Mouse (Mus musculus) stomach, embryonic 14.5 days (tissue): ENCODE data around the gene Etv6. TPM values are rescaled to one million over a fixed set of nuclear protein-coding genes. Genes with fewer than 3 reads are reported as not detected.

Experiments
- ATAC-seq: fragments of 200-750 bp; cut with Nextera tagmentation; 2 replicates; pipeline ENCODE4 v1.8.0; 2017; ENCODE audit warnings: low read depth, moderate TSS enrichment; ENCODE audit not compliant: insufficient number of reproducible peaks, insufficient read depth, low FRiP score
- H3K27ac ChIP-seq: fragments of 300-500 bp; sonication (generic); 2 replicates; pipeline ENCODE4 v1.5.1; 2014; ENCODE audit warnings: mild to moderate bottlenecking, low read length, moderate library complexity, mixed read lengths
- H3K27me3 ChIP-seq: fragments of 300-500 bp; sonication (generic); 2 replicates; pipeline ENCODE4 v1.6.1; 2014; ENCODE audit warnings: low read length, control low read depth, mixed read lengths; ENCODE audit not compliant: control insufficient read depth, insufficient read depth
- H3K36me3 ChIP-seq: fragments of 300-500 bp; sonication (generic); 2 replicates; pipeline ENCODE4 v1.6.1; 2014; ENCODE audit warnings: mild to moderate bottlenecking, control low read depth, low read length, moderate library complexity, mixed read lengths; ENCODE audit not compliant: control insufficient read depth, insufficient read depth
- H3K4me1 ChIP-seq: fragments of 300-500 bp; sonication (generic); 2 replicates; pipeline ENCODE4 v1.6.1; 2014; ENCODE audit warnings: low read length, control low read depth, mixed read lengths; ENCODE audit not compliant: control insufficient read depth, insufficient read depth
- H3K4me2 ChIP-seq: fragments of 300-500 bp; sonication (generic); replicated peaks from 2 replicates; pipeline ENCODE4 v1.6.1; 2014; ENCODE audit warnings: low read depth, low read length, control low read depth
- H3K4me3 ChIP-seq: fragments of 300-500 bp; sonication (generic); 2 replicates; pipeline ENCODE4 v1.5.1; 2014; ENCODE audit warnings: low read depth, low read length, control low read depth
- H3K9ac ChIP-seq: fragments of 300-500 bp; sonication (generic); replicated peaks from 2 replicates; pipeline ENCODE4 v1.6.1; 2014; ENCODE audit warnings: low read depth, mild to moderate bottlenecking, control low read depth, low read length, moderate library complexity, mixed read lengths
- H3K9me3 ChIP-seq: fragments of 300-500 bp; sonication (generic); 2 replicates; pipeline ENCODE4 v1.6.1; 2016; ENCODE audit warnings: low read depth, low read length, control low read depth; ENCODE audit not compliant: control insufficient read depth
- WGBS: fragments of 180-500 bp; shearing (Covaris S2); extraction: QIAGEN DNeasy Blood & Tissue Kit; methylation state at CpG from one replicate; pipeline ENCODE4 v1.1.7; 2014; 5-methylcytosine and 5-hydroxymethylcytosine counted together
- polyA plus RNA-seq: library from polyadenylated mRNA; unstranded; fragments of >200 nt; fragmentation: Nextera tagmentation; extraction: Ambion mirVana; gene quantifications from 2 replicates; pipeline ENCODE4 v1.2.1, GENCODE M21; 2014

The Etv6 gene
- polyA plus RNA-seq, 1 experiment from 2014 or later, result 16.0 TPM

DNA sequence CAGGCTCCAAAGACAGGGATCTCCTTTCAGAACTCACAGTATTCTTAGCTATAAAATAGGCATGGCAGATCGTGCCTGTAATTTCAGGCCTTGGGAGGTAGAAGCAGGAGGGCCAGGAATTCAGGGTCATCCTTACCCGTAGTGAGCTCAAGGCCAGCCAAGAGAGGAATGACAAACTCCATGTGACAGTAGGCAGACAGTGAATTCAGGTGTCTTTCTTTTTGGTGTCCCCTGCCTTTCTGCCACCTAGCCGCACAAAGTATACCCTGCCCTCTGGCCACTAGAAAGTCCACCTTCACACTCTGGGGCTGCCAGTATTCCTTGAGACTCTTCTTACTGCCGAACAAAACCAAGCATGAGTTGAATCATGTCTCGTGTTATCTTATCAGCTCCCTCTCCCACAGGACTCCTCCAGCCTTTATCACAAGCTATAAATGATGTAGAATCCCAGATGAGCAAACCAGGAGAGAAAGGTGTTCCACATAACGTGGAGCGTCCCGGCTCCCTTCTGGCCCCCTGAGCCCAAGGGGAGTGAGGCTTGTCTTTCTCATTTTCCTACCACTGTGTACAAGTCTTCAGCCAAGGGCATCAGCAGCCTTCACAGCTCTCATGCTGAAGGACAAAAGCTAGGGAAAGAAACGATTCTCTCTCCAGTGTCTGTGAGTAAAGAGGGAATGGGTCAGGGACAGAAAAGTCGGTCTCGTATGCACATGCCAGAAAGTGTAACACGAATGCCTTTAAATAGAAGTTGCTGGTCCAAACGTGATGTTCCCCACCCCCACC lies 175.4 kb downstream of the Etv6 start:
- Histone ChIP-seq H3K4me3 (no peak overlapping the region), H3K9ac (no peak overlapping the region), H3K9me3 (no peaks in the 10 kb centered on the region), H3K27ac (no peak overlapping the region), H3K4me1 (peaks cover 22% of the 10 kb centered on the region), H3K4me2 (no peak overlapping the region), H3K36me3 (no peaks in the 10 kb centered on the region), H3K27me3 (no peaks in the 10 kb centered on the region)
- WGBS, result 78% methylated on average over 13 of the region's 13 CpGs
- ATAC-seq, result no peak

DNA sequence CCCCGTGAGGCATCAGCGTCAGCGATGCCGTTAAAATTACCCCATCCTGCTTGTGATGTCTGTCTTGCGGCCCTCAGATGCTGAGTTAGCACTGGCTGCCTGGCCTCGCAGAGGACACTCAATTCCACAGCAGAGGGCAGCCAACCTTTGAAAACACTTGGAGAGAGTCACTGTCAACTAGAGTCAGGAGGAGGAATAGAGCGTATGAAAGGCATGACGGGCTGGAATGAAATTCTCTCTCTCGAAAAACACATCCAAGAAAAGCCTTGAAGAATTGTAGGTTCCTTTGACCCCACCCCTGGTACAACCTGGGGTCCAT lies 175.9 kb downstream of the Etv6 start:
- Histone ChIP-seq H3K27me3 (no peaks in the 10 kb centered on the region), H3K27ac (no peak overlapping the region), H3K9me3 (no peaks in the 10 kb centered on the region), H3K4me1 (peaks cover 20% of the 10 kb centered on the region), H3K4me2 (no peak overlapping the region), H3K36me3 (no peaks in the 10 kb centered on the region), H3K9ac (no peak overlapping the region), H3K4me3 (no peak overlapping the region)
- 86% methylated on average over 9 of the region's 9 CpGs for WGBS
- no peak for ATAC-seq

DNA sequence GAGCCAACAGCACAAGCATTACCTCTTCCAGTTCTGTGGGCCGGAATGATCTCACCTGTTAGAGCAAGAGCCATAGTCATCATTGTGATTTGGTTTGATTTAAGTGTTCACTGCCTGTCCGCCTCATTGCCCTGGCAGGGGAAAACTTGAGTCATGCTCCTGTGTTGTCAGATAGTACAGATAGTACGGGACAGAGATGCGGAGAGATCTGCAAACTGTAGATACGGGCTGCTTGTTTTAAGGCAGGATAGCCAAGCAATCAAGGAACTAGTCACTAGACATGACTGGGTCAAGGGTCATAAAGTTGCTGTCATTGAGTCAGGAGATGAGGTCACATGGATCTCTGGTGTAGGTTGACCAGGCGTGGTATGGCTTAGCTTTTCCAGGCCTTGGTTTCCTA lies 182.2 kb downstream of the Etv6 start:
- Histone ChIP-seq H3K4me2 (no peak overlapping the region), H3K27me3 (no peaks in the 10 kb centered on the region), H3K4me3 (no peak overlapping the region), H3K27ac (no peak overlapping the region), H3K4me1 (peaks cover 2% of the 10 kb centered on the region; the same call in 1 of the 2 replicates), H3K9ac (no peak overlapping the region), H3K9me3 (no peaks in the 10 kb centered on the region), H3K36me3 (0 out of 2 replicates have a peak, but pooled peaks cover under 1% of the 10 kb centered on the region)
- ATAC-seq, result no peak
- 92% methylated on average over 6 of the region's 6 CpGs for WGBS

DNA sequence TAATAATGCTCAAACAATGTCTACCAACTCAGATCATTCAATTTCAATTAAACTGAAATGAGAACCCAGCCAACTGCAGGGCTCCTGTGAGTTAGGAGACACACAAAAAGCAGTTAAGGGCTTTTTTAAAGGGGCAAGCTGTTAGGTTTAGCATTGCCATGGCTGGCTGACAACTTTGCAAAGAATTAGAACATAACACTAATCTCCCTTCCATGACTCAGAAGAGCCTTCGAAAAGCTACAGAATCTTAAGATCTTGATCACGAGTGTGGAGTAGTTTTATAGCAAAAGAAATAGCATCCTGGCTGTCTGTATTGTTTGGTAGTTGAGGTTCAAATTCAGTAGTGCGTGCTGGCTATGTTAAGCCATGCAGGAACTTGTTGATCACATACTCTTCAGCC lies 182.9 kb downstream of the Etv6 start:
- Histone ChIP-seq H3K9ac (no peak overlapping the region), H3K4me2 (no peak overlapping the region), H3K27me3 (no peaks in the 10 kb centered on the region), H3K27ac (no peak overlapping the region), H3K36me3 (0 out of 2 replicates have a peak, but pooled peaks cover 6% of the 10 kb centered on the region), H3K4me1 (peaks cover 2% of the 10 kb centered on the region; the same call in 1 of the 2 replicates), H3K9me3 (no peaks in the 10 kb centered on the region), H3K4me3 (no peak overlapping the region)
- no peak for ATAC-seq
- 90% methylated on average over 3 of the region's 3 CpGs for WGBS

DNA sequence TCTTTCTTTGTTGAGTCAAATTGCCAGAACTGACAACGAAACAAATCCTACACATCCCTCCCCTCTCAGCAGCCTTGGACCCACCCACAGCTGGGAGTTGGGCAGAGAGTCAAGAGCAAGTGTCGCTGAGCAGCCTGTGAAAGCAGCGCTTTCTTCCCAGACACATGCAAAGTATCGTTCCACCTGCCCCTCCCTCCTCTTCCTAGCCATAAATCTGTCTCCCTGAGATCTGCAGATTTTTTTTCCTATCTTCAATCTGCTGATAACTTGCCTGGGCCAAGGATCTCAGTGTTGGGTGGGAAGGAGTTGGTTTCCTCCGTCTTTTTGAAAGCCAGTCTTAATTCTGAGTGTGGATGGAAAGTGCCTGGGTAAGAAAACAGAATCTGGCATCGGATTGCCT lies 183.9 kb downstream of the Etv6 start:
- Histone ChIP-seq H3K9me3 (no peaks in the 10 kb centered on the region), H3K27ac (no peak overlapping the region), H3K27me3 (no peaks in the 10 kb centered on the region), H3K4me2 (no peak overlapping the region), H3K9ac (no peak overlapping the region), H3K4me1 (peaks cover 2% of the 10 kb centered on the region; the same call in 1 of the 2 replicates), H3K4me3 (no peak overlapping the region), H3K36me3 (0 out of 2 replicates have a peak, but pooled peaks cover 6% of the 10 kb centered on the region)
- WGBS, result 39% methylated on average over 6 of the region's 6 CpGs
- peak; percentile 58; the same call in 1 of the 2 replicates for ATAC-seq

DNA sequence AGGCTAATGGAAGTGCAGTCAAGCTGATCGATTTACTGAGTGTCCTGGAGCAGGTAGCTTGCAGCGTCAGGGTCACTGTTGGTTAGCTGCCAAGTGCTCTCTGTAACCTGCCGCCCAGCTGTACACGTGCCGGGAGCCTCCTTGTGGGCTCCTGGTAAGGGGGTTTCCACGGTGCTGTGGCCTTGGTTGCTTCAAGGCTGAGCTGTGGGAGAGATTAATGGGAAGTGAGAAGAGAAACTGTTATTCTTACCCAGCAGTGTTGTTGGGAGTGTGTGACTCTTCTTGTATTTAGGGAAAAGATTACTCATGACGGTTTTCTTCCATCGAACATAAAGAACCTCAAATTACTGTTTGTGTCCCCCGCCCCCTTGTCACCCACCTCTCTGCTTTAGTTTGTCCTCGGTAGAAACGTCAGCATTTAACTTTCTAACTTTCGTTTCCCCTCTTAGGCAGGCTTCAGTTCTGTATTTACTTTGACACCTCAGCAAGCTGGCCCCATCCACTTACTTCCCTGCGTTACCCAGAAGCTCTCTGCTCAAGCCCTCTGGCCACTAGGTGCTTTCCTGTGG lies 184.8 kb downstream of the Etv6 start:
- H3K9me3 ChIP-seq, result no peaks in the 10 kb centered on the region
- WGBS, result 54% methylated on average over 13 of the region's 13 CpGs
- no peak overlapping the region for H3K4me3 ChIP-seq
- H3K27me3 ChIP-seq, result no peaks in the 10 kb centered on the region
- 0 out of 2 replicates have a peak, but pooled peaks cover 6% of the 10 kb centered on the region for H3K36me3 ChIP-seq
- H3K4me1 ChIP-seq, result peaks cover 2% of the 10 kb centered on the region; the same call in 1 of the 2 replicates
- ATAC-seq, result peak; percentile 61; the same call in 1 of the 2 replicates
- H3K4me2 ChIP-seq, result no peak overlapping the region
- H3K27ac ChIP-seq, result peak overlapping the region; percentile 15; the same call in 1 of the 2 replicates
- H3K9ac ChIP-seq, result no peak overlapping the region

DNA sequence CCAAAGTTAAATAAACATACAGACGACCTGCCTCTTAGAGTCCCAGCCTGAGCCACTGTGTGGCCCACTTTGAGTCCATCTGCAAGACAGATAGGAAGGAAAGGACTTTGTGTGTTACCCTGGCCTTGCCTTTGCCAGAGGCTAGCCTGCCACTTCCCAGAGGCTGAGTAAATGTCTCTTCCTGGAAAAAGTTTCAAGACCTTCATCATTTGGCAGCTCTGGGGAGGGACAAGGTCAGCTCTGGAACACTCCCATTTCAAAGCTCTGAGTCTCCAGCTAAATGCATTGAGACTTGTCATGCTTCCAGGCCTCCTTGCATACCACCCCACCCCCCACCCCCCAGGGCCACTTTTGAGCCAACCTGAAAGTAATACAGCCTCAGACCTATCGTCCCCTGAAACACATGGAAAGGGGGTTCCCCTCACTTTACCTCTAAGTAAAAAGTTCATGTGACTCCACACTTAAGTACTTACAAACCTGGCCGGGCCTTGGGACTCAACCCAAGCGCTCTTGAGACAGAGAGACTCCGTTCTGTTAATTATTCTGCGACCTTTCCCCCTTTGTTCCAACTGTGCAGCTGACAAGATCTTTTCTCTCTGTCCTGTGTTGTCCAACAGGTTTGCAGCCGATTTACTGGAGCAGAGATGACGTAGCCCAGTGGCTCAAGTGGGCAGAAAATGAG lies 186.9 kb downstream of the Etv6 start:
- Histone ChIP-seq H3K4me2 (no peak overlapping the region), H3K9me3 (no peaks in the 10 kb centered on the region), H3K27ac (no peak overlapping the region), H3K4me3 (no peak overlapping the region), H3K36me3 (0 out of 2 replicates have a peak, but pooled peaks cover 6% of the 10 kb centered on the region), H3K9ac (no peak overlapping the region), H3K27me3 (no peaks in the 10 kb centered on the region), H3K4me1 (peaks cover 2% of the 10 kb centered on the region; the same call in 1 of the 2 replicates)
- ATAC-seq, result no peak
- WGBS, result 62% methylated on average over 8 of the region's 8 CpGs

DNA sequence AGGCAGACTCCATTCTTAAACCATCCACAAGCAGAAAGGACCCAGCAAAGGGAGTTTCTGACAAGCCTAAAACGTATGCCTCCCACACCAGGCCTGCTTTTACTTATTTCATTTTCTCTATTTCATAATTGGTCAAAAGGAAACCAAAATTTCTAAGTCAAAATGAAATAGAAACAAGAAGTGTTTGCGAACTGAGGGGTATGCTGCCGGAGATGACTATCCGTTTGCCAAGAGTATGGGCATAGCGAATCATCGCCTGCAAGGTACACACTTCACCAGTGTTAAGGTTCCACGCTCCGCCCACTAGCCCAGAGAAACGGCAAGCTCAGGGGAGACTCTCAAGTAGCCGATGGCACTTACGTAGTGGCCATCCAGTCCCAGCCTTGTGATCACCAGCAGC lies 190.1 kb downstream of the Etv6 start:
- Histone ChIP-seq H3K27ac (no peak overlapping the region), H3K4me3 (no peak overlapping the region), H3K4me1 (no peaks in the 10 kb centered on the region), H3K4me2 (no peak overlapping the region), H3K9me3 (no peaks in the 10 kb centered on the region), H3K9ac (no peak overlapping the region), H3K36me3 (0 out of 2 replicates have a peak, but pooled peaks cover 10% of the 10 kb centered on the region), H3K27me3 (no peaks in the 10 kb centered on the region)
- no peak for ATAC-seq
- 94% methylated on average over 11 of the region's 11 CpGs for WGBS
